Mouse (Mus musculus): ENCODE measurements at regions not wholly inside any gene's neighbourhood (a gene's known extent, or its start where the extent isn't known, plus 50 kb on each side); places are given as distances from the start of the nearest gene placed in this dataset.

DNA sequence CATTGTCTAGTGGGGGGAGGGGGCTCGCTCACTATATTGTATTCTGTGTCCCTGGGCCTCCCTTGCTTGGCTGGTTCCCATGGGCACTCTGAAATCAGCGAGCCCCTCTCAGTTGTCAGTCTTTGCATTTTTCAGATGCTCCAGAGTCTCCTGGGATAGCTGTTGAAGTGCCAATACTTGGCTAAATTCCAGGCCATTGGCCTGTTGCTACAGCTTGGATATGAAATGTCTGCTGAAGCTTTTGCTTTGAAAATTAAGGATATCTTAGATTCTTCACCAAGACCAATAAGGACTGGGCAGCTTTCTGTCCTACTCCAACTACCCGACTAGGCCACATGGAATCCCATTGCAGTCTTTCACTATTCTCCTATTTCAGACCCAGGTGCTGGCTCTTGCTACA lies 290.2 kb upstream of the Ubash3b start:
- Histone ChIP-seq H3K9ac (no peak overlapping the region), H3K4me1 (replicated peaks) (peaks cover 54% of the 10 kb centered on the region), H3K27ac (peak overlapping the region; percentile 68), H3K27me3 (no peaks in the 10 kb centered on the region), H3K9me3 (no peaks in the 10 kb centered on the region), H3K4me2 (no peak overlapping the region), H3K4me3 (no peak overlapping the region), H3K36me3 (no peaks in the 10 kb centered on the region)
- ATAC-seq (ENCODE audit: low FRiP score): no peak
- WGBS: 53% methylated on average over 3 of the region's 3 CpGs

DNA sequence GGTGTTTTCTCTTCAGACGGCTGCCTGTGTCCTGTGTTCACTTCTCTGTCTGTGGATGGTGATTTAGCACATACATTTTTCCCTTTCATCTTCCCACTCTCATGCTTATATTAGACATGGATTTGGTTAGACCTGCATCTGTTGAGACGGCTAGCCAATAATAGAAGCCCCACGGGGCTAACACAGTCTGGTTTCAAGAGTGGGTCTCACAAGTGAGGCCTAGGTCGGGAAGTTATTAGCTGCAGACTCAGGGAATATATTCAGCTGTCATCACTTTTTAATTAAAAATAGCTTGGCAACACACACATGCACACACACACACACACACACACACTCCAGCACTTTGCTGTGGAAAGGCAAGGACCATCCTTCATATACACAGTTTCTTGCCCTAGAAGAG lies 287.7 kb upstream of the Ubash3b start:
- peaks cover 57% of the 10 kb centered on the region for H3K4me1 ChIP-seq (replicated peaks)

DNA sequence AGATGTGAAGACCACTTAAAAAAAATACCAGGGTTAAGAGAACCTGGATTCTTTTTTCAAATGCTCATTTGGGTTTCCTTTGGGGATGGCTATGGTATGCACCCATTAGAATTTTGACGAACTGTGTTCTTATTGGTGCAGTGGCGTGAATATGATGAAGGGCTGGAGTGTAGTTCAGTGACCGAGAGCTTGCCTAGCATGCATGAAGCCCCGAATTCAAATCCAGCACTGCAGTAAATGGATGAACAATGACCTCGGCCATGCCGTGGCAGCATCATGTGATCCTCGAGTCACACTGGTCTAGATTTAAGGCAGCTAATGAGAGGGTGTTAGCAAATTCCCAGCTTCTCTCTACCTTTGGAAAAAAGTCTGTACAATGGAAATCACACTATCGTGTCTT lies 286.4 kb upstream of the Ubash3b start:
- WGBS: 84% methylated on average over 8 of the region's 8 CpGs
- H3K4me2 ChIP-seq: peak overlapping the region; percentile 40
- ATAC-seq (ENCODE audit: low FRiP score): no peak
- H3K9ac ChIP-seq: peak overlapping the region; percentile 66; the same call in 1 of the 2 replicates
- H3K4me1 ChIP-seq (replicated peaks): peaks cover 57% of the 10 kb centered on the region
- no peaks in the 10 kb centered on the region for H3K9me3 ChIP-seq
- peaks cover 2% of the 10 kb centered on the region for H3K36me3 ChIP-seq
- H3K4me3 ChIP-seq: no peak overlapping the region
- no peaks in the 10 kb centered on the region for H3K27me3 ChIP-seq
- peak overlapping the region; percentile 98 for H3K27ac ChIP-seq

More for the DNA sequence above, 287.7 kb upstream of the Ubash3b start:
- Histone ChIP-seq H3K4me2 (no peak overlapping the region), H3K27ac (peak overlapping the region; percentile 98), H3K36me3 (no peaks in the 10 kb centered on the region), H3K27me3 (no peaks in the 10 kb centered on the region), H3K4me3 (no peak overlapping the region), H3K9ac (no peak overlapping the region), H3K9me3 (no peaks in the 10 kb centered on the region)
- ATAC-seq (ENCODE audit: low FRiP score): no peak
- 52% methylated on average over 4 of the region's 4 CpGs for WGBS

DNA sequence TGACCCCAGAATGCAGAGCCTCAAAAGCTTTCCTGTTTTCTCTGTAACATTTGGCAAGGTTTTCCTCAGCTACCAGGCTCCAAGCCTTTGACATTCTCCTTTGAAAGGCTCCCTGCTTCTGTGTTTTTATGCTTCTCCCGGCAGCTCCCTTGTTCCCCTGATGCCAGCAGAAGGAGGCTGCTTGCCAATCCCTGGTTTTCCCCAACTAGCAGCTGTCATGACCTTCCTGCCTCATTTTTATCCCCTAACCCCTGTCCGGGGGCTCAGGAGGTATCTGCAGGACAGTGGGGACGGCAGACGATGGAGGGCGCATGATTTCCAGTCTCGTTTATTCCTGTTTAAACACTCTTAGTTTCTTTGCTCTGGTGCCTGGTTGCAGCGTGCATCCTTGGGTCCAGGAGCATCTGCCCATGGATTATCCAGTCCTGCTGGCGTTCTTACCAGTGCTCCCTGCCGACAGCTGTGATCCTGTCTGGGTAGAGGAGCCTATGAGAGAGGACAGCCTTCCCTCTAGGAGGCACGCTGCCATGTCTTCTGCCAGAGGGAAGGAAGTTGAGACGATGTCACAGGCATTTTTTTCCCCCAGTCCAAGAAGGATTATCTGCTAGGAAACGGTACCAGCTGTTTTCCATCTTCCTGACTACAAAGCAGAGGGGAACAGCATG lies 285.8 kb upstream of the Ubash3b start:
- Histone ChIP-seq H3K9me3 (no peaks in the 10 kb centered on the region; the same call in 1 of the 2 replicates), H3K4me3 (no peak overlapping the region), H3K4me2 (peak overlapping the region; percentile 40), H3K36me3 (peaks cover 6% of the 10 kb centered on the region), H3K27ac (peak overlapping the region; percentile 98), H3K4me1 (replicated peaks) (peaks cover 53% of the 10 kb centered on the region), H3K27me3 (no peaks in the 10 kb centered on the region), H3K9ac (peak overlapping the region; percentile 66)
- peak; percentile 39; the same call in 1 of the 2 replicates for ATAC-seq (ENCODE audit: low FRiP score)
- 29% methylated on average over 12 of the region's 12 CpGs for WGBS

DNA sequence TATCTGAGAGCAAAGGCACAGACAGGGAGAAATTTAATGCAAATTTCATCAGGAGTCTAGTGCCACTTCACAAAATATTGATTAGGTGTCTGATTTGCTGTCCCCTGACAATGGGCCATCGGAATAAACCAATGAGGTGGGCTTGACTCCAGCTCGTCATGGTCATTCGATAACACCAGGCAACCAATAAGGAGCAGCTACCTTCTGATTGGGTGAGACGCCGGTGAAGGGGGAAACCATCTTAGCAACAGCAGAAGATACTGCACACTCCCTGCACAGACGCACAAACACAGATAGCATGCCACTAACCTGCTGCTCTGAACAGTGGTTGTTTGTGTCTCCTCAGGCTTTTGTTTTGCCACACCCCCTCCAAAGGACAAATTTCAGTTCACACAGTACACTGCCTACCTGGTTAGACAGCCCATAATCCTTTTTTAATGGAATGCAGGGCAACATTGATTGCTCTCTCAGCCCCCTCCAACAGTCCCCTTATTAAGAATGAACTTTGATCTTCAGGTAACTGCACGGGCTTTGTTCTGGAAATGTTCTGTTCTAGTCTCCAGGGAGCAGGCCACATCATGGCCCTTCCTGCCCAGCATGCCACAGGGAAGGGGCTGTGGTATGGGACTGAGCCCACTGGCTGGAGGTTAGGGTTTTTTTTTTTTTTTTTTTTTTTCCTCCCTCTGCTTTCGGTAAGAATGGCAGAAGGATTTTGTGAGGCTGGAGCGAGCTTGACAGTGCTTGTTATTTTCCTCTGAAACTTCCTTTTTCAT lies 285.1 kb upstream of the Ubash3b start:
- peak overlapping the region; percentile 66 for H3K9ac ChIP-seq
- H3K4me1 ChIP-seq (replicated peaks): peaks cover 47% of the 10 kb centered on the region
- no peak overlapping the region for H3K4me3 ChIP-seq
- no peaks in the 10 kb centered on the region for H3K27me3 ChIP-seq
- peak; percentile 90 for ATAC-seq (ENCODE audit: low FRiP score)
- peak overlapping the region; percentile 98 for H3K27ac ChIP-seq
- H3K36me3 ChIP-seq: peaks cover 12% of the 10 kb centered on the region
- peak overlapping the region; percentile 40; the same call in 1 of the 2 replicates for H3K4me2 ChIP-seq
- 42% methylated on average over 9 of the region's 9 CpGs for WGBS
- no peaks in the 10 kb centered on the region; the same call in 1 of the 2 replicates for H3K9me3 ChIP-seq

DNA sequence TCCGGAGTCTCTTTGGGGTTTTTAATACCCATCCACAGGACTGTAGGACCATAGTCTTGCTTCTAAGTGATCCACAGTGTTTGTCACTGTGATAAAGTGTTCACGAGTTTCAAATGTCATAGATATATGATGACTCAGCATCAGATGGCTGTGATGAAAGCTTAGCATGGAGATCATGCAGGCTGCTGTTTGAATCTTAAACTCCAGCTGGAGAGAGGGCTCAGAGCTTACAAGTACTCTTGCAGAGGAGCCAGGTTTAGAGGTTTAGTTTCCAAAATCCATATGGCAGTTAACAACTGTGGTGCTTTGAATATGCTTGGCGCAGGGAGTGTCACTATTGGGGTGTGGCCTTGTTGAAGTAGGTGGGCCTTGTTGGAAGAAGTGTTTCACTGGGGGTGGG lies 280.9 kb upstream of the Ubash3b start:
- no peak overlapping the region for H3K4me3 ChIP-seq
- H3K27me3 ChIP-seq: no peaks in the 10 kb centered on the region
- WGBS: 94% methylated on average over 3 of the region's 3 CpGs
- H3K4me2 ChIP-seq: no peak overlapping the region
- peaks cover 19% of the 10 kb centered on the region for H3K4me1 ChIP-seq (replicated peaks)
- H3K27ac ChIP-seq: no peak overlapping the region
- H3K36me3 ChIP-seq: peaks cover 46% of the 10 kb centered on the region
- no peak overlapping the region for H3K9ac ChIP-seq
- no peak for ATAC-seq (ENCODE audit: low FRiP score)
- peaks cover 12% of the 10 kb centered on the region for H3K9me3 ChIP-seq

DNA sequence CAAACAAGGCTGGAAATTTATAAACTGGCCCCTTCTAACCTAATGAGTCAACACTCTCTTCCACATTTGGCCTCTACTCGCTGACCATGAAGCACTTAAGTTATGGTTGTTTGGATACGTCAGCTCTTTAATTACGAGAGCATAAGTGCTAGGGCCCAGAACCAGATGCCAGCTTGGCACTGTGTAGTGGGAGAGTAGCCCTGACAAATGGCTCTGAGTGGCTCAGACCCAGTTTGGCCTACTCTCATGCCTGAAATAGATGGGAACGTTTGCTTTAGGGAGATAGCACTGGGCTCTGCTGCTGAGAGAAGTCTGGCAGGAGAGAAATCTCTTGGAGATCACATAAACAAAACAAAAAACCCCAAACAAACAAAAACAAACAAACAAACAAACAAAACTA lies 278.5 kb upstream of the Ubash3b start:
- WGBS: 85% methylated on average over 4 of the region's 4 CpGs
- ATAC-seq (ENCODE audit: low FRiP score): no peak
- H3K36me3 ChIP-seq: peaks cover 65% of the 10 kb centered on the region

DNA sequence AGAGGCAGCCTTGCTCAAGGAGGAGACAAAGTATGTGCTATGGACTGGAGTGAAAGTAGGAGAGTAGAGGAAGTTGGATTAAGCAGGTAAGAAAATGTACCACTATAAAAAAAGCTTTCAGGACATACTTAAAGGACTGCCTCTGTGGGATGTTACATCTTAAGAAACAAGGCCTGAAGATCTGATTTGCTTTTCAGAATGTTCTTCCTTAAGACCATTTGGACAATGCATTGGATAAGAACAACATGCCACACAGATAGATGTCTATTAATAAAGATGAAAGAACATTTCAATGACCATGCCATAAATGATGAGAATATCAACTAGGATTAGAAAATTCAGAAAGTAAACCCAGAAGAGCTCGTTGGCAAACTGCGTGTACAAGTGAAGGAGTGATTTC lies 276.6 kb upstream of the Ubash3b start:
- Histone ChIP-seq H3K4me2 (no peak overlapping the region), H3K36me3 (peaks cover 70% of the 10 kb centered on the region), H3K4me3 (no peak overlapping the region), H3K27me3 (no peaks in the 10 kb centered on the region), H3K9me3 (peaks cover 20% of the 10 kb centered on the region), H3K27ac (no peak overlapping the region), H3K9ac (no peak overlapping the region), H3K4me1 (replicated peaks) (no peaks in the 10 kb centered on the region)
- 97% methylated on average over 2 of the region's 2 CpGs for WGBS
- no peak for ATAC-seq (ENCODE audit: low FRiP score)

More for the DNA sequence above, 278.5 kb upstream of the Ubash3b start:
- Histone ChIP-seq H3K4me2 (no peak overlapping the region), H3K9me3 (peaks cover 20% of the 10 kb centered on the region), H3K9ac (no peak overlapping the region), H3K4me1 (replicated peaks) (no peaks in the 10 kb centered on the region), H3K4me3 (no peak overlapping the region), H3K27ac (no peak overlapping the region), H3K27me3 (no peaks in the 10 kb centered on the region)

DNA sequence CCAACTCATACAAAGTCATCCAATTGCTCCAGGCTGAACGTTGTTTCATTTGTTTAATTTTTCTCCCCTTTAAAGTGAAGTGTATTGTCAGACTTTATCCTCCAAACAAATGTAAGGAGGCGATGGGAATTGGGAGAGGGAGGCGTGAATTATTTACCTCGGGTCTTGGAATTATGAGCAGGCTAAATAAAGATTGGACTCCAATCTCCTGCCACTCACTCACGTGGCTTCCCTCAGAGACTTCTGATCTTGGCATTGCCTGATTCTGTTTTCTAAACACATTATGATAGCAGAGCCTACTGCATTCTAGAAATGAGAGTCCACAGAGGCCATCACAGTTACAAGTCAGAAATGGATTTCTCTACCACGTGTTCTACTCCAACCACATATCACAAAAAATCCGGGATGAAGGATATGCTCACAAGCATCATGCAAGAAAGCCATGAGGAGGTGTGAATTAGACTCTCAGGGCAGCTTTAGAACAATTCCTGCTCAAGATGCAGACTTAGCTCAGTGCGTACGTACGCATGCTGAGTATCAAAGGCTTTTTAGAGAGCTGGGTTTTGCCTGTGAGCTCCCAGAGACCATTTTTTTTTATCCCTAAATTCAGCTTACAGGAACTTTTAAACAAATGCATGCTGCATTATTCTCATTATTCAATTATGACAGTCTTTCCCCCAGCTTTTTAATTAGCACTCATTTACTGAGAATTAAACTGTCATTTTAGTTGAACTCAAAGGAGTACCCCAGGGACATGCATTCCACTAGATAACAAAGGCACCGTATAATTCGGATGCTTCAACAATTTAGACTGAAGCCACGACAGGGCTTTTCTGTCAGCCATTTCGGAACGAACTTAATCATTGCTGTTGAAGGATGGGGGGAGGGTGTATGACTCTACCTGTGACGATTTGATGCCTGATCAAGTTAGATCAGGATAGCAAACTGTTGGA lies 269.2 kb upstream of the Ubash3b start:
- H3K4me2 ChIP-seq: no peak overlapping the region
- H3K36me3 ChIP-seq: peaks cover 22% of the 10 kb centered on the region
- no peaks in the 10 kb centered on the region for H3K9me3 ChIP-seq
- 44% methylated on average over 16 of the region's 16 CpGs for WGBS
- no peaks in the 10 kb centered on the region for H3K27me3 ChIP-seq
- H3K4me1 ChIP-seq (replicated peaks): peaks cover 25% of the 10 kb centered on the region
- no peak overlapping the region for H3K4me3 ChIP-seq
- ATAC-seq (ENCODE audit: low FRiP score): 0 out of 2 replicates have a peak, but pooled peaks have one; percentile 17
- peak overlapping the region; percentile 66 for H3K27ac ChIP-seq
- H3K9ac ChIP-seq: no peak overlapping the region; the same call in 1 of the 2 replicates

DNA sequence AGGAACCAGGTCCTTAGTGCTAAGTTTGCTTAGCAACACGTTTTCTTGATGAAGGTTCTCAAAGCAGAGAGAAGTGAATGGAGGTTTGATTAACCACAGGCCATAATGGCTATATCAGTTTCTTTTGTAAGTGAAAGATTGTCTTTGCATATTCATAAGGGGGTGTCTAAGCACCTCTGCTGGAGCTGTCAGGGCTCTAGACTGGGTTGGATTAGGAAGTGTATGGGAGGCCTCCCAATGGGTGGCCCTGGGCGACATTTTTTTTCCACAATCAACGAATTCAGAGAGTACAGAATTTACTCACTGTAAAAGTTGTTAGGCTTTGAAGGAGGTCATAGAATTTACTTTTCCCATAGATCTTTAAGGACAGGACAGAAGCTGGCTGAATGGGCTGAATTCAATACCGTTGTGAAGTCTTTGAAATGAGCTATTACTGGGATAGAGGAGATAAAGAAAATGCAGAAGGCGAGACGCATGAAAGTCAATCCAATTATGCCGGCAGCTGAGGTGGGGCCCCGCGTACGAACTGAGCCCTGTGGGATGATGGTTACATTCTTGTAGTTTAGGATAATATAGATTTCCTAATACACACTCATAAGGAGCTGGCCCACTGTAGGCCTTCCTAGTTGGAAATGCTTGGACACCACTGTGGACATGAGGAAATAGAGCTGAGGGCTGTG lies 268.4 kb upstream of the Ubash3b start:
- H3K4me3 ChIP-seq: no peak overlapping the region
- peaks cover 29% of the 10 kb centered on the region for H3K4me1 ChIP-seq (replicated peaks)
- ATAC-seq (ENCODE audit: low FRiP score): no peak
- no peaks in the 10 kb centered on the region for H3K9me3 ChIP-seq
- no peaks in the 10 kb centered on the region for H3K27me3 ChIP-seq
- H3K9ac ChIP-seq: no peak overlapping the region
- peak overlapping the region; percentile 66 for H3K27ac ChIP-seq
- WGBS: 34% methylated on average over 10 of the region's 10 CpGs
- peaks cover 17% of the 10 kb centered on the region for H3K36me3 ChIP-seq
- H3K4me2 ChIP-seq: no peak overlapping the region

DNA sequence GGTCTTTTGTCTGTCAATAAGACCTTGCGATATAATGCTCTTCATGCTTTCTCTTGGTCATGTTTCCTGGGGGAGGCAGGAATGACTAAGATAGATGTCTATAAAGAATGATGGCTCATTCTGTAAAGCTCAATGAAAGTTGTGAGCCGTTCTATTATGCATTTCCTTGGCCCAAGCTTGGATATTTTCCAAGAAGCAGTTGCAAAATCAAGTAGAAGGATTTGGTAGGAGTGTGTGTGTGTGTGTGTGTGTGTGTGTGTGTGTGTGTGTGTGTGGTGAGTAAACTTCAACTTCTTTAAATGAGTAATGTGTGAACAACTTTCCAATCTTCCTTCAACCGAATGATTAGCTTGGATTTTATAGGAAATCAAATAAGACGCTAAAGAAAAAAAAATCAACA lies 267.7 kb upstream of the Ubash3b start:
- H3K27ac ChIP-seq: 0 out of 2 replicates have a peak overlapping the region, but pooled peaks have one; percentile 18
- ATAC-seq (ENCODE audit: low FRiP score): no peak
- H3K9me3 ChIP-seq: no peaks in the 10 kb centered on the region

More for the DNA sequence above, 267.7 kb upstream of the Ubash3b start:
- peaks cover 19% of the 10 kb centered on the region for H3K36me3 ChIP-seq
- peaks cover 29% of the 10 kb centered on the region for H3K4me1 ChIP-seq (replicated peaks)
- no peak overlapping the region for H3K4me3 ChIP-seq
- H3K27me3 ChIP-seq: no peaks in the 10 kb centered on the region
- no peak overlapping the region for H3K4me2 ChIP-seq
- no peak overlapping the region for H3K9ac ChIP-seq
- WGBS: 58% methylated on average over 4 of the region's 4 CpGs
